Mouse (Mus musculus): ENCODE results near the gene Gpr4. TPM values are rescaled to one million over a fixed set of nuclear protein-coding genes. Genes with fewer than 3 reads are reported as not detected.

The Gpr4 gene
- total and polyA plus RNA-seq, 3 experiments, result 0.15 to 0.19 TPM; not detected in 1

DNA sequence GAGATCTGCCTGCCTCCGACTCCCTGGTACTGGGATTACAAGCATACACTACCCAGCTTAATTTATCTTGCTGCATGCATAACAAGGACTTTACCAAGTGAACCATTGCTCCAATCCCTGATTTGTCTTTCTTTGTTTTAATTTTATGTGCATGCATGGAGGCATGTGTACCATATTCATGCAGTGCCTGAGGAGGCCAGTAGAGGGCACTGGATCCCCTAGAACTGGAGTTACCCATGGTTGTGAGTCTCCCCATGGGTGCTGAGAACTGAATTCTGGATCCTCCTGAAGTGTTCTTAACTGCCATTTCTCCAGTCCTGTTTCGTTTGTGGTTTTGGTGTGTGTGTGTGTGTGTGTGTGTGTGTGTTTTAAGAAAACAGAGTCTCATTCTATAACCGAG lies 45.3 kb upstream of the Gpr4 start:
- DNase-seq (ENCODE audit: low read depth, low spot score), result peak; percentile 55
- Histone ChIP-seq H3K36me3 (ENCODE audit: control insufficient read depth in 1 of 2, insufficient read depth in 2 of 2, low read length in 2 of 2) (peaks cover 0 to 9% of the 10 kb centered on the region in 2 experiments; a peak in 2 of 4 replicates), H3K79me2 (ENCODE audit: control insufficient read depth, insufficient read depth, low read length, poor library complexity) (no peaks in the 10 kb centered on the region), H3K4me1 (ENCODE audit: control insufficient read depth in 1 of 2, insufficient read depth in 2 of 2, low read length in 2 of 2) (peaks cover 6 to 28% of the 10 kb centered on the region in 2 experiments; a peak in 3 of 4 replicates), H3K27me3 (ENCODE audit: control insufficient read depth in 1 of 2, insufficient read depth in 2 of 2, low read length in 2 of 2) (no peaks in the 10 kb centered on the region), H3K9ac (ENCODE audit: control insufficient read depth, low read depth, low read length, poor library complexity, severe bottlenecking) (no peak overlapping the region), H3K4me3 (ENCODE audit: control insufficient read depth in 1 of 2, insufficient read depth in 1 of 2, low read depth in 2 of 2, low read length in 2 of 2) (no peak overlapping the region), H3K27ac (ENCODE audit: control insufficient read depth, low read depth, low read length) (no peak overlapping the region), H3K9me3 (replicated peaks; ENCODE audit: insufficient read depth, low read length) (no peaks in the 10 kb centered on the region)
- no peak for TF ChIP-seq MXI1 (IDR thresholded peaks at IDR 0.05; ENCODE audit: low read depth, low read length)
- peak; percentile 50 to 63 (median 58) for TF ChIP-seq CTCF (IDR thresholded peaks at IDR 0.05 in 2 of 3, conservative IDR thresholded peaks at IDR 0.05 in 1 of 3; ENCODE audit: control insufficient read depth in 1 of 3, insufficient read depth in 1 of 3, low read depth in 2 of 3, low read length in 3 of 3, poor library complexity in 1 of 3, severe bottlenecking in 1 of 3)
- TF ChIP-seq POLR2AphosphoS5 (IDR thresholded peaks at IDR 0.05; ENCODE audit: borderline replicate concordance, low read depth, low read length), result no peak
- no peak for TF ChIP-seq HCFC1 (IDR thresholded peaks at IDR 0.05; ENCODE audit: low read depth, low read length)
- TF ChIP-seq ZMIZ1 (IDR thresholded peaks at IDR 0.05; ENCODE audit: low read depth, low read length), result no peak
- no peak for TF ChIP-seq POLR2AphosphoS2 (IDR thresholded peaks at IDR 0.05; ENCODE audit: low read length)
- TF ChIP-seq TBP (IDR thresholded peaks at IDR 0.05; ENCODE audit: low read depth, low read length), result no peak
- TF ChIP-seq E2F4 (IDR thresholded peaks at IDR 0.05; ENCODE audit: borderline replicate concordance, low read depth, low read length), result no peak
- no peak for TF ChIP-seq NRF1 (IDR thresholded peaks at IDR 0.05; ENCODE audit: insufficient read depth, low read depth, low read length, poor library complexity, severe bottlenecking)
- TF ChIP-seq MAFK (IDR thresholded peaks at IDR 0.05; ENCODE audit: borderline replicate concordance, low read depth, low read length), result no peak
- TF ChIP-seq EP300 (IDR thresholded peaks at IDR 0.05; ENCODE audit: low read depth in 1 of 2, low read length in 2 of 2), result no peak
- no peak for TF ChIP-seq RCOR1 (IDR thresholded peaks at IDR 0.05; ENCODE audit: low read depth, low read length)
- no peak for TF ChIP-seq ZC3H11A (IDR thresholded peaks at IDR 0.05; ENCODE audit: low read depth, low read length)
- peak; percentile 25; the same call in 1 of the 2 replicates for TF ChIP-seq SMC3 (IDR thresholded peaks at IDR 0.05; ENCODE audit: low read depth, low read length)
- no peak for TF ChIP-seq MAZ (IDR thresholded peaks at IDR 0.05; ENCODE audit: low read depth, low read length)
- TF ChIP-seq USF1 (IDR thresholded peaks at IDR 0.05; ENCODE audit: low read depth, low read length), result no peak
- no peak for TF ChIP-seq SIN3A (IDR thresholded peaks at IDR 0.05; ENCODE audit: low read length)
- TF ChIP-seq RAD21 (IDR thresholded peaks at IDR 0.05; ENCODE audit: low read depth, low read length), result peak; percentile 19
- no peak for TF ChIP-seq CHD2 (IDR thresholded peaks at IDR 0.05; ENCODE audit: low read length)
- TF ChIP-seq CHD1 (IDR thresholded peaks at IDR 0.05; ENCODE audit: low read depth, low read length), result no peak
- TF ChIP-seq TAL1 (IDR thresholded peaks at IDR 0.05; ENCODE audit: low read length), result no peak
- TF ChIP-seq GATA1 (IDR thresholded peaks at IDR 0.05; ENCODE audit: low read depth, low read length), result no peak
- TF ChIP-seq BHLHE40 (IDR thresholded peaks at IDR 0.05; ENCODE audit: borderline replicate concordance, low read depth, low read length), result no peak
